Mouse (Mus musculus) midbrain, embryonic 12.5 days (tissue): ENCODE measurements around the gene Pex10. TPM values are rescaled to one million over a fixed set of nuclear protein-coding genes. Genes with fewer than 3 reads are reported as not detected.
"Not testable (repeated sequence)": the region's sequence is repeated elsewhere in the genome, so short reads cannot be mapped to it uniquely, and the experiment has no call there.

Experiments used
- ATAC-seq: fragments of 200-750 bp; cut with Nextera tagmentation; 2 replicates; pipeline ENCODE4 v1.8.0; 2017; ENCODE audit warnings: low read depth, moderate TSS enrichment, moderate library complexity; ENCODE audit not compliant: low FRiP score
- H3K27ac ChIP-seq: fragments of 300-500 bp; sonication (generic); replicated peaks from 2 replicates; pipeline ENCODE4 v1.5.1; 2016; ENCODE audit warnings: mild to moderate bottlenecking
- H3K27me3 ChIP-seq: fragments of 300-500 bp; sonication (generic); 2 replicates; pipeline ENCODE4 v1.6.1; 2016; ENCODE audit warnings: mild to moderate bottlenecking
- H3K36me3 ChIP-seq: fragments of 300-500 bp; sonication (generic); 2 replicates; pipeline ENCODE4 v1.6.1; 2016
- H3K4me1 ChIP-seq: fragments of 300-500 bp; sonication (generic); 2 replicates; pipeline ENCODE4 v1.6.1; 2016
- H3K4me2 ChIP-seq: fragments of 300-500 bp; sonication (generic); replicated peaks from 2 replicates; pipeline ENCODE4 v1.6.1; 2016; ENCODE audit warnings: mild to moderate bottlenecking, moderate library complexity
- H3K4me3 ChIP-seq: fragments of 300-500 bp; sonication (generic); 2 replicates; pipeline ENCODE4 v1.5.1; 2016; ENCODE audit warnings: mild to moderate bottlenecking
- H3K9ac ChIP-seq: fragments of 300-500 bp; sonication (generic); replicated peaks from 2 replicates; pipeline ENCODE4 v1.6.1; 2016; ENCODE audit warnings: mild to moderate bottlenecking, moderate library complexity
- H3K9me3 ChIP-seq: fragments of 300-500 bp; sonication (generic); 2 replicates; pipeline ENCODE4 v1.6.1; 2016; ENCODE audit warnings: mild to moderate bottlenecking
- WGBS: fragments of 180-500 bp; shearing (Covaris S2); methylation state at CpG from one replicate; pipeline ENCODE4 v1.1.7; 2016; 5-methylcytosine and 5-hydroxymethylcytosine counted together
- polyA plus RNA-seq: library from polyadenylated mRNA; unstranded; fragments of >200 nt; fragmentation: Nextera tagmentation; extraction: Ambion mirVana; gene quantifications from 2 replicates; pipeline ENCODE4 v1.2.1, GENCODE M21; 2016

The Pex10 gene
- polyA plus RNA-seq, 1 experiment from 2014 or later: 19.2 TPM

- H3K27ac ChIP-seq: no peak overlapping the region
- H3K36me3 ChIP-seq: peaks cover 51% of the 10 kb centered on the region
- peak overlapping the region; percentile 69; the same call in 1 of the 2 replicates for H3K4me2 ChIP-seq
- H3K4me1 ChIP-seq: peaks cover 17% of the 10 kb centered on the region
- ATAC-seq: no peak
- 94% methylated on average over 20 of the region's 20 CpGs for WGBS
- H3K9ac ChIP-seq: no peak overlapping the region
- H3K27me3 ChIP-seq: no peaks in the 10 kb centered on the region
- H3K4me3 ChIP-seq: no peak overlapping the region
- H3K9me3 ChIP-seq: no peaks in the 10 kb centered on the region
These were observed 1.6 kb downstream of the Pex10 start for GRCm38 (mm10) chr4:155068357-155068972.

- 86% methylated on average over 6 of the region's 6 CpGs for WGBS
- H3K4me1 ChIP-seq: peaks cover 17% of the 10 kb centered on the region
- H3K9ac ChIP-seq: no peak overlapping the region
These were observed 2.4 kb downstream of the Pex10 start for GRCm38 (mm10) chr4:155069191-155069590.

GRCm38 (mm10) chr4:155070199-155070598 lies 3.4 kb downstream of the Pex10 start:
- ATAC-seq: no peak
- Histone ChIP-seq H3K27ac (no peak overlapping the region), H3K36me3 (peaks cover 68% of the 10 kb centered on the region), H3K4me2 (no peak overlapping the region), H3K9me3 (no peaks in the 10 kb centered on the region), H3K4me1 (peaks cover 17% of the 10 kb centered on the region), H3K27me3 (no peaks in the 10 kb centered on the region), H3K9ac (no peak overlapping the region), H3K4me3 (no peak overlapping the region)
- 94% methylated on average over 13 of the region's 13 CpGs for WGBS

More at GRCm38 (mm10) chr4:155069191-155069590, 2.4 kb downstream of the Pex10 start:
- Histone ChIP-seq H3K9me3 (no peaks in the 10 kb centered on the region), H3K27me3 (no peaks in the 10 kb centered on the region), H3K4me2 (no peak overlapping the region), H3K36me3 (peaks cover 58% of the 10 kb centered on the region), H3K27ac (no peak overlapping the region), H3K4me3 (no peak overlapping the region)
- no peak for ATAC-seq

GRCm38 (mm10) chr4:155070921-155071320 lies 4.1 kb downstream of the Pex10 start:
- Histone ChIP-seq H3K4me1 (peaks cover 14% of the 10 kb centered on the region), H3K4me2 (no peak overlapping the region), H3K9ac (no peak overlapping the region), H3K4me3 (no peak overlapping the region), H3K36me3 (peaks cover 76% of the 10 kb centered on the region), H3K9me3 (no peaks in the 10 kb centered on the region), H3K27ac (no peak overlapping the region), H3K27me3 (no peaks in the 10 kb centered on the region)
- 95% methylated on average over 5 of the region's 5 CpGs for whole genome bisulfite sequencing
- no peak for ATAC-seq

GRCm38 (mm10) chr4:155074418-155074817 lies 7.6 kb downstream of the Pex10 start:
- Histone ChIP-seq H3K27me3 (no peaks in the 10 kb centered on the region), H3K4me3 (no peak overlapping the region), H3K4me1 (no peaks in the 10 kb centered on the region), H3K27ac (no peak overlapping the region), H3K9ac (no peak overlapping the region), H3K4me2 (no peak overlapping the region), H3K9me3 (no peaks in the 10 kb centered on the region), H3K36me3 (peaks cover 89% of the 10 kb centered on the region)
- 86% methylated on average over 9 of the region's 9 CpGs for WGBS
- ATAC-seq: no peak

GRCm38 (mm10) chr4:155075137-155075536 lies 8.3 kb downstream of the Pex10 start:
- no peak overlapping the region for H3K9ac ChIP-seq
- no peak overlapping the region for H3K27ac ChIP-seq
- no peak overlapping the region for H3K4me2 ChIP-seq
- 94% methylated on average over 9 of the region's 9 CpGs for WGBS
- no peaks in the 10 kb centered on the region for H3K27me3 ChIP-seq
- no peaks in the 10 kb centered on the region for H3K9me3 ChIP-seq
- no peak overlapping the region for H3K4me3 ChIP-seq
- peaks cover 89% of the 10 kb centered on the region for H3K36me3 ChIP-seq
- no peaks in the 10 kb centered on the region for H3K4me1 ChIP-seq
- no peak for ATAC-seq

GRCm38 (mm10) chr4:155075813-155076212 lies 9.0 kb downstream of the Pex10 start:
- no peak overlapping the region for H3K4me2 ChIP-seq
- 91% methylated on average over 2 of the region's 2 CpGs for WGBS
- no peak for ATAC-seq
- H3K27me3 ChIP-seq: no peaks in the 10 kb centered on the region
- no peak overlapping the region for H3K4me3 ChIP-seq
- no peaks in the 10 kb centered on the region for H3K4me1 ChIP-seq
- no peak overlapping the region for H3K9ac ChIP-seq
- no peak overlapping the region for H3K27ac ChIP-seq
- no peaks in the 10 kb centered on the region for H3K9me3 ChIP-seq
- H3K36me3 ChIP-seq: peaks cover 88% of the 10 kb centered on the region

GRCm38 (mm10) chr4:155076677-155077076 lies 9.9 kb downstream of the Pex10 start:
- Histone ChIP-seq H3K36me3 (peaks cover 86% of the 10 kb centered on the region), H3K9me3 (no peaks in the 10 kb centered on the region), H3K4me3 (no peak overlapping the region), H3K9ac (no peak overlapping the region), H3K4me1 (no peaks in the 10 kb centered on the region), H3K4me2 (no peak overlapping the region), H3K27ac (no peak overlapping the region), H3K27me3 (no peaks in the 10 kb centered on the region)
- 88% methylated on average over 9 of the region's 9 CpGs for WGBS
- ATAC-seq: no peak

- H3K4me2 ChIP-seq, ATAC-seq, H3K27me3 ChIP-seq, H3K9me3 ChIP-seq, H3K4me3 ChIP-seq, H3K27ac ChIP-seq, H3K9ac ChIP-seq, H3K4me1 ChIP-seq: not testable (repeated sequence)
- WGBS: 94% methylated on average over 10 of the region's 10 CpGs
- H3K36me3 ChIP-seq: peaks cover 78% of the 10 kb centered on the region
These were observed 12.0 kb downstream of the Pex10 start for GRCm38 (mm10) chr4:155078808-155079207.

- Histone ChIP-seq H3K36me3 (peaks cover 69% of the 10 kb centered on the region), H3K27me3 (no peaks in the 10 kb centered on the region), H3K27ac (no peak overlapping the region), H3K4me3 (no peak overlapping the region), H3K9me3 (no peaks in the 10 kb centered on the region), H3K4me2 (no peak overlapping the region), H3K4me1 (peaks cover 10% of the 10 kb centered on the region), H3K9ac (no peak overlapping the region)
- 94% methylated on average over 6 of the region's 6 CpGs for WGBS
- no peak for ATAC-seq
These were observed 12.8 kb downstream of the Pex10 start for GRCm38 (mm10) chr4:155079666-155080065.

- Histone ChIP-seq H3K4me2 (no peak overlapping the region), H3K9me3 (no peaks in the 10 kb centered on the region), H3K36me3 (peaks cover 38% of the 10 kb centered on the region), H3K4me3 (no peak overlapping the region), H3K4me1 (peaks cover 27% of the 10 kb centered on the region), H3K27me3 (no peaks in the 10 kb centered on the region), H3K27ac (no peak overlapping the region), H3K9ac (no peak overlapping the region)
- no peak for ATAC-seq
- 94% methylated on average over 4 of the region's 4 CpGs for WGBS
These were observed 16.7 kb downstream of the Pex10 start for GRCm38 (mm10) chr4:155083553-155083952.

GRCm38 (mm10) chr4:155084351-155084750 lies 17.5 kb downstream of the Pex10 start:
- Histone ChIP-seq H3K27me3 (no peaks in the 10 kb centered on the region), H3K4me3 (0 out of 2 replicates have a peak overlapping the region, but pooled peaks have one; percentile 10), H3K9ac (peak overlapping the region; percentile 94; the same call in 1 of the 2 replicates), H3K4me2 (peak overlapping the region; percentile 87; the same call in 1 of the 2 replicates), H3K27ac (no peak overlapping the region), H3K9me3 (no peaks in the 10 kb centered on the region), H3K36me3 (peaks cover 35% of the 10 kb centered on the region), H3K4me1 (peaks cover 27% of the 10 kb centered on the region)
- no peak for ATAC-seq
- 94% methylated on average over 7 of the region's 7 CpGs for WGBS
